Mouse (Mus musculus) thymus, postnatal 25 days (tissue): Measurements from ENCODE around the gene Sipa1.

Experiments
- DNase-seq: peaks from one replicate; pipeline ENCODE4 v3.0.0; 2022

Sipa1 gene

GRCm38 (mm10) chr19:5601752-5602541 is 61.6 kb downstream of the Sipa1 start, which contains the start of gene Rnaseh2c:
TSS of gene Rnaseh2c (plus strand) at chr19:5601873.
- DNase-seq: peak; percentile 87
